Mouse (Mus musculus) monocyte, adult 5-6 weeks (primary cell): ENCODE measurements around the gene Fasn. TPM values are rescaled to one million over a fixed set of nuclear protein-coding genes. Genes with fewer than 3 reads are reported as not detected.
"Not testable (repeated sequence)": the region's sequence is repeated elsewhere in the genome, so short reads cannot be mapped to it uniquely, and the experiment has no call there.

Experiments used
- ATAC-seq: fragments of 153-309, 156-312 bp; replicated peaks from 2 replicates; pipeline ENCODE4 v1.8.0; 2017; ENCODE audit warnings: mild to moderate bottlenecking; ENCODE audit not compliant: low TSS enrichment, insufficient number of reproducible peaks, severe bottlenecking, poor library complexity, low FRiP score
- total RNA-seq: library from RNA; stranded (forward); fragments of 200-1000, 200-491, 200-594 nt; gene quantifications from 3 replicates; pipeline ENCODE4 v1.2.3, GENCODE M21; 2017

Fasn gene
- total RNA-seq, 1 experiment from 2014 or later, result 13.2 TPM

DNA sequence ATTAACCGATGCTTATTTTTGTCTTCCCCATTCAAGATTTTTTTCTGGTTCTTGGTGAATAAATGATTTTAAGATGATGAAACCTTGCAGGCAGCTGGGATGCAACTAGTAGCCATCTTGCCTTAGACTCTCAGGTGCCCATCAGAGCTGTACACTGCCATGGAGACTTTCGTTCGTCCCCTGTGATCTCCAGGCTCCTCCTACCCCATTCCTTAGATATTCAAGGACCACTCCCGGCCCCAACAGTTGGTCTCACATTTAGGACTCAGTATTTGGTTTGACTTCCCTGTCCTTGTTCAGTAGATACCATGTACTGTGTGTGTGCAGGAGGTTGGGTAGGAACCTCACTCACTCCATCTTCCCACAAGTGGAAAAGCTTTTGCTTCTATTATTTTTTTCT is 19.6 kb downstream of the Fasn start:
- no peak for ATAC-seq

DNA sequence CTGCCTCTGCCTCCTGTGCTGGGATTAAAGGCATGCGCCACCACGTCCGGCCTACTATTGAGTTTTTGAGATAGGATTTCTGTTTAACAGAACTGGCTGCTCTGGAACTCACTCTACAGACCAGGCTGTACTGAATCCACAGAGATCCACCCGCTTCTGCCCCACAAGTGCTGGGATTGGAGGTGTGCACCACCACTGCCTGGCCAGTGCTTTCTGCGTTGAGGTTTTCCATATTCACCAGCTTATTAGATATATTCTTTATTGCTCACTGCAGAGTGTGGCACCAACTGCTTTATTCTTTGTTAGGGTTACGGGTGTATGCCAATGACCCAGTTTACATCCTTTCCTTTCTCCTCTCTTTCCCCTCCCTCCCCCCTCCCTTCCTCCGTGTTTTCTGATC is 20.1 kb downstream of the Fasn start:
- no peak for ATAC-seq

DNA sequence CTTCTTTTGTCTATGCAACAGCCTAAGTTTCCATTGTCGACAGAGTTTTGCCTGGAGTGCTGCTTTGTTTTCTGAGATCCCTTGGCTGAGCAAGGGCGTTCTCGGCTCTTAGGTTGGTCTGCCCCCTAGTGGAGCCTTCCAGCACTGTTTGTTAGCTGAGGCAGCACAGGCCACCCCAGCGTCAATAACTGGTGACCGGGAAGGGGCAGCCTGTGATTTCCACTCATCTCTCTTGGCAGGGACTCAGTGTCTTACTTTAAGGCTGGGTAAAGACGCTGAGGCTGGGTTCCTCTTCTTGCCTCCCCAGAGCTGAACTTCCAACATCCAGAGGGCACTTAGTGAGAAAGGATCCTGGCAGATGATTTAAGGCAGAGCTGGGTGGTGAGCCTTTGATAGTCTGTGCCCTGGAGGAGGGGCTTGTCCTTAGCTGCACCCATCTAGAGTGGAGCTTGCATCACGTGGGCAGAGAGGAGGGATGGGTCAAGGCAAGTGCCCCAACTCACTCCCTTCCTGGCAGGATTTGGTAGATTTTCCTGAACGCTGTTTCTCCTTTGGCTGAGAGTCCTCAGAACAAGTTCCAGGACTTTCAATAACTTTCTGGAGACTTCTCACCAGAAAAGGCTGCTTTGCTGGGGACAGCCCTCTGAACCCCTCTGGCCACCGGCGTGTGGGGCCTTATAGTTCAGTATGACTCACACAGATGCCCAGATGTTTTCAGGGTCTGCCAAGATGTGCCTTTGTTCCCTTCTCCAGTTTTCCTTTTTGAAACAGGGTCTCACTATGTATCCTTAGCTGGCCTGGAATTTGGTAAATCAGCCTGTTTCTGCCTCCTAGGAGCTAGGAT is 24.1 kb downstream of the Fasn start:
- peak; percentile 80 for ATAC-seq

DNA sequence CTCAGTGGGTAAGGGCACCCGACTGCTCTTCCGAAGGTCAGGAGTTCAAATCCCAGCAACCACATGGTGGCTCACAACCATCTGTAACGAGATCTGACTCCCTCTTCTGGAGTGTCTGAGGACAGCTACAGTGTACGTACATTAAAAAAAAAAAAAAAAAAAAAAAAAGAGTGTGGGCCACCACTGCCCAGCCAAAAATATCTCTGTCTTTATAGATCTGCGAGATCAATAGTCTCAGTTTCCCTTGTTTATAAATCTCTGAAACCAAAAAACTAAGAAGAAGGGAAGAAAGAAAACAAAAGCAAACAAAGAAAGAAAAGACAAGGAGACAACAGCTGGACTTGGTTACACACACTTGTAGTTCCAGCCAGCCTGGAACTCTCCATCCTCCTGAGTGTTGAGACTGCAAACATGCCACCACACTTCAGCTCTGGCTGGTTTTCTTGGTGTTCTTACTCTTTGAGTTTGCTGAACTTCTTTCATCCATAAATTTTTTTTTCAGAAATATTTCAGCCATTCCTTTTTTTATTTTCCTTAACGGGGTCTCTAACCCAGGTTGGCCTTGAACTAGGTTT is 24.9 kb downstream of the Fasn start:
- ATAC-seq, result no peak

DNA sequence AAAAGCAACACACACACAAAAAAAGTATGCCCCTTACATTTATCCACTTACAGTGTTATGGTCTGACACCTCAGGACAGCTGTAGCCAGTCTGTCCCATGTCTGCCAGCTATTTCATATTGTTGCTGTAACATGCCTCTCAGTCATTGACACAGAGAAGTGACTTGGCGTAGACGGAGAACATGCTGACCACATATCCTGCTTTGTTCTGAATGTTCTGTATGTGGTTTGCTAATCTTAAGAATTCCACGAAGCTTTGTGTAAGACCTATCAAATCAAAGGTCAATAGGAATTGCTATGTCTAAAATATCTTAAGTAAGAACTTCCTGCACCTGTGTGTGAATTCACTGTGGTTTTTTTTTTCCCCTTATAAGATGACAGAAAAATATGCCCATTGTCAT is 26.1 kb downstream of the Fasn start:
- no peak for ATAC-seq

DNA sequence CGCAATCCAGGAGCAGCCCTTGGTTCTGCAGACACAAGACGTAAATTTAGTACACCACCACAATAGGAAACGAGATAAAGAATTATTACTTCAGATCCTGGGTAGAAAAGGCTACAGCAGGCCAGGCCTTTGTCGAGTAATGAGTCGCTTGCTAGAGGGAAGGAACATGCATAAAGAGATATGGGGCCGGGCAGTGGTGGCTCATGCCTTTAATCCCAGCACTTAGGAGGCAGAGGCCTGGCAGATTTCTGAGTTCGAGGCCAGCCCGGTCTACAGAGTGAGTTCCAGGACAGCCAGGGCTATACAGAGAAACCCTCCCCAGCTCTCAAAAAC is 27.8 kb downstream of the Fasn start:
- ATAC-seq, result no peak

DNA sequence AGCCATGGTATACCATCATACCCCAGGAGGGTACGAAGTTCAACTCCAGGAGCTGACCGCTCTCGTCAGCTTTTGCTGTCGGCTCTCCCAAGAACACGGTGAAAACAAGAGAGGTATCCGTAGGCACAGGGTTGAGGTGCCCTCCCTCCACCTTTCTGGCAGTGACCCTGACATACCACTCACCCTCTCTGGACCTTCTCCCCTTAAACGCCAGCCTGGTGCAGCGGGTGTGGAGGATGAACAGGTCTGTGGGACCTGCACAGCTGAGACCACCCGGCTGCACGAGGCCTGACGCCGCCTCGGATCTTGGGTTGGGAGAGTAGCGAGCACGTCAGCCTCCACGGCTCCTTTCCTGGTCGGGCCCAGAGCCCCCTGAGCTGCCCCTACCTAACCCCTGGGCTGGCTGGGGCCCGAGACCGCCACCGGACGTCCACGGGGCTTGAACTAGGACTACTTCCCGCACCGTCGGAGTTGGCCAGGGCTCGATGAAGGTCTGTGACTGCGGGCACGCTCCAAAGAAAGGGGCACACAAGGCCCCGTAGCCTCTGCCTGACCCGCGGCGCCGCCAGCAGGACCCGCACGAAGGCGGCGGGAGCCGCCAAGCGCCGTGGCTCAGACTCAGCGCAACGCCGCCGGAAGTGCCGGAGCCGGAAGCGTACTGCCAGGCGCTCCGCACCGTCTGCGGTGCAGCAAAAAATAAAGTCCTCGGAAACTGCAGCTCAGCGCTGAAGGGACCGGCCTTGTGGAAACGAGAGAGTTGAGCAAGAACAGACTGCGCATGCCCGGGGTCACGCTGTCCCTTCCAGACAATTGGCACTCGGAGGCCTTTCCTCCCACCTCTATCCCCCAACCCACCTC is 28.4 kb downstream of the Fasn start, which contains the start of gene Dus1l:
Gene Dus1l, minus strand, starts transcription at position 648 of the 858 bp plus-strand sequence.
- ATAC-seq, result peak; percentile 90

DNA sequence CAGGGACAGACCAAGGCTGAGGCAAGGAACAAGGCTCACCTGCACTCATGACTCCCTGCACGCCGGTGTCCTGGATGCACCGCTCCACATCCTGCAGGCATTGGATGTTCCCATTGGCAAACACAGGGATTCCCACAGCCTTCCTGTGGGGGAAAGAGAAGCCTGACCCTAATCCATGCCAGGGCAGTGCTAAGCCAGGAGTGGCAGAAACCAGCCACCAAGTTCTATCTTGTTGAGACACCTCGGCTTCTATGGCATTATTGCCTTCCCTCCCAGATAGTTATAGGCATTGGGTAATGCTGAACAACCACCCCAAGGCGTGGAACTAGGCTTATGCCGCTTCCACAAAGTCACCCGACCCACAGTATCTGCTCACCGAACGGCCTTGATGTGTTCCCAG is 31.7 kb downstream of the Fasn start:
- no peak for ATAC-seq

DNA sequence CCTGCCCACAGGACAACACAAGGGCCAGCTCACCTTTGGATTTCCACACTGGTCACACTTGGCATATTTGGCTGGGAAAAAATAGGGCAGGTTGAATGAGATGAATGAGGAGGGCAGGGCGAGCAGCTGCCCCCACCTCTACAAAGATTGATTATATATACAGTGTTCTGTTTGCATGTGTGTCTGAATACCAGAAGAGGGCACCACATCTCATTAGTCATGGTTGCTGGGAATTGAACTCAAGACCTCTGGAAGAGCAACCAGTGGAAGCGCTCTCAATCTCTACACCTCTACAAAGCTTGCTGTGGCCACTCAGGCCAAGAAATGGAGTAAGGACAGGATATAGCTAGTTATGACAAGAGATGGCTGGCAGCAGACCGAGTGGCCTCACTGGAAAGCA is 34.5 kb downstream of the Fasn start:
- ATAC-seq, result no peak

DNA sequence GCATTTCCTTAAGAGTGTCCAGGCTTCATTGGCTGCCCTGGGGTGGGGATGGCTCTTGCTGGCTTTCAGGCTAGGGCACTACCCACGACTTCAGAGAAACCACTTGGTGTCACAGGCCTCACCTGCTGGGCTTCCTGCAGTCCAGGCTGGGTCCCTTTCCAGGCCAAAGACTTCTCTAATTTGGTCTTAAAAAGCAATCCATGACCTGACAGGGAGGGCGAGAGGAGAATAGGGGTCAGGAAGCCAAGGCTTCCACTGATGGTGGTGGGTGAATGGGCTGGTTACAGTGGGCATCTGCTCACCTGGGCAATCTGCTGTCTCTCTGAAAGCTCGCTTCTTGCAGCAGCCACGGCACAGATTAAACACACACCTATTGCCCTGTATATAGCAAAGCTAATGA is 35.0 kb downstream of the Fasn start:
- ATAC-seq, result no peak

DNA sequence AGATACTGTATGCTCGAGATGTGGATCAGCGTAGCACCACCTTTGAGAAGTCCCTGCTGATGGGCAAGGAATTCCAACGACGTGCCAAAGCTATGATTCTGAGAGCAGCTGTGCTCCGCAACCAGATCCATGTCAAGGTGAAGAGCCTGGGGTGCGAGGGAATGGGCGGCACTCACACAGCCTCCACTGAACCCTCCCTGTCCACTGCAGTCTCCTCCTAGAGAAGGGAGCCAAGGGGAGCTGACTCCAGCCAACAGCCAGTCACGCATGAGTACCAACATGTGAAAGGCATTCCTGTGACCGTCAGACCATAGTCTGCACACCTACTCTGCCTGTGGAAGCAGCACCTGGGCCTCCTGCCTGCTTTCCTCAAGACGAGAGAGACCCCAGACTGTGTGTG is 35.9 kb downstream of the Fasn start:
- not testable (repeated sequence) for ATAC-seq

DNA sequence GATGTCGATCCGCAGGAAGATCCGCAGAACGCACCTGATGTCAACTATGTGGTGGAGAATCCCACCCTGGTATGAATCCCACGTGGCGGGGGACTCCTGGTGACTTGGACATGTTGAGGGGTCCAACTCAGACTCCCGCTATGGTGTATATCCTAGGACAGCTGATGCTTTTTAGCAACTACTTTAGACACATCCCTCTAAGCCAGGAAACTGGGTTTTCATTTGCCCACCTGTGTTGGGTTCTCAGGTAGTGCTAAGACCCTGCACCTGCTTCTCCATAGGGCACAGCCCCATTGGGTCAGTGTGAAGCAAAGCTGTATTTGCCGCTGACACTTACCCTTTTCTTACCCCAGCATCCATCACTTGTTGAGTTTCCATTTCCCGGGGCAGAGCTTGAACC is 39.2 kb downstream of the Fasn start:
- no peak for ATAC-seq

DNA sequence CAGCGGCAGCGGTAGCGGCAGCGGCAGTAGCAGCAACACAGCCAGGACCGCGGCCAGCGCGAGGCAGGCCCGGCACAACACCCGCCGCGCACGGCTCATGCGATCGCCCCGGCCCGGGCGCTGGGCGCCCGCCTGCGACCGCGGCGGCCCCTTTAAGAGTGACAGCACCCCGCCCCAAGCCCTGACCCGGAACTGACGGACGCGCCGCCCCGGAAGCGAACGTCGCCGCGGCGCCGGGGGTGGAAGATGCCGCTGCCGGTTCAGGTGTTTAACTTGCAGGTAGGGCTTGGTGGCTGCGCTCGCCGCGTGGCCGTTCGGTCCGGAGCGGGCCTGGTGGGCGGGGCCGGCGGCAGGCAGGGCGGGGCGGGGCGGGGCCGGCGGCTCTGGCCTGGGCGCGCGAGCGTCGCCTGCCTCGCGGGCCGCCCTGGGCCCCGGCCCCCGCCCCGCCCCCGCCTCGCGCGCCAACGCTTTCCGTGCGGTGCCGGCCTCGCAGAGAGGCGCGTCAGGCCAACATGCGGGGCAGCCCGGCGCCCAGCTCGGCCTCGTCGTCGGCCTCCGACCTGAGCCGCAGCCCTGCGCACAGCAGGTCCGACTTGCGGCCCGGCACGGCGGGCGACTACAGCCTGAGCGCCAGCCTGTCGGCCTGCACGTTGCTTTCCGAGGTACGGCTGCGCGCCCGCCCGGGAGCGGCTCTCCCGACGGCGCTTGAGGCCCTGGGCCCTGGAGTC is 40.1 kb downstream of the Fasn start, which contains the start of the genes Rfng and Gps1:
Gene Rfng, minus strand, starts transcription at position 144 of the 728 bp plus-strand sequence.
Gene Gps1, plus strand, starts transcription at position 209 of the 728 bp plus-strand sequence.
- no peak for ATAC-seq

DNA sequence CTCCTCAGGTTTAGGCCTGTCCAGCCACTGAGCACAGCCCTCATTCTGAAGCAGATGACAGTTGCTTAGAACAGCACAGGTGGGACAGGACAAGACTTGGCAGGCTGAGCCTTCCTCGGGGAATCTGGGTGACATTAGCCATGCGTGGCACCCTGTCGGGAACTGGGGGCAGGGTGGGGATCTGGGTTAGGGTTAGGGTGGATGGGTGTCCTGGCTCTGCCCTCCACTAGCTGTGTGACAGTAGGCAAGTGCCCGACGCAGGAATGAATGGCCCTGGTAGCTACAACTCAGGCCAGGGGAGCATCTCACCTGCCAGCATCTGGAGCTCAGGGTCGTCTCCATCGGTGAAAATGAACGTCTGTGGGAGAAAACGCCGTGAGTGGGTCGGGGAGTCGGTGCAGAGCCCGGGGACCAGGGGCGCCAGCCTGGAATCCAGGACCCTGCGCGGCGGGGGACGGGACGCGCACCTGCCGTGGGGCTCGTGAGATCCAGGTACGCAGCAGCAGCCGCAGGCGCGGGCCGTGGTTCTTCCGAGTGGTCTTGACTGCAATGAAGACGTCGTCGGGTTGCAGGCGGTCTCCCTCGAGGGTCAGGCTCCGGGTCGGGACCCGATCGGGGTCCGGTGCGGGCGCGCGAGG is 40.8 kb downstream of the Fasn start:
- no peak for ATAC-seq

DNA sequence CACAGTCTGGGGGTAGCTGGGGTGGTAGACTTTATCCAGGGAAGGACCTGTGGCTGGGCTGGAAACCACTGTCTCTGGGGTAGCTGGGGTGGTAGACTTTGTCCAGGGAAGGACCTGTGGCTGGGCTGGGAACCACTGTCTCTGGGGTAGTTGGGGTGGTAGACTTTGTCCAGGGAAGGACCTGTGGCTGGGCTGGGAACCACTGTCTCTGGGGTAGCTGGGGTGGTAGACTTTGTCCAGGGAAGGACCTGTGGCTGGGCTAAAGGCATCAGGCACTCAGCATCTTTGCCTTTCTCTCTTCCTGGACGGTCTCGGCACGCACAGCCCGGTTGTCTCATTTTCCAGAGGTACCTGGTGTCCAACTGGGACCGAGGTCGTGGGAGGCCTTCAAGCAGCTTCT is 43.0 kb downstream of the Fasn start:
- not testable (repeated sequence) for ATAC-seq

DNA sequence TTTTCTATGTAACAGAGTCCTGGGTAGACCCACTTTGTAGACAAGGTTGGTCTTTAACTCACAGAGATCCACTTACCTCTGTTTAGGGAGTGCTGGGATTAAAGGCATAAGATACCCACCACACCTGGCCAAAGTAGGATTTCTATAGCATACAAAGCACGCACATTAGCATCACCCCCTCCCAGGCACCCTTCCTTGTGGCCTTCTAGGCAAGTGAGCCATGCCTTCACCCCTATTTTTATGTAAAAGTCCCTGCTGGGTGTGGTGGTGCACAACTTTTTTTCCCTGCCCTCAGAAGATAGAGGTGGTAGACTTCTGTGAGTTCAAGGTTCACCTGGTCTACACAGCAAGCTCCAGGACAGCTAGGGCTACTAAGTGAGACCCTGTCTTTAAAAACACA is 44.5 kb downstream of the Fasn start:
- ATAC-seq, result no peak

DNA sequence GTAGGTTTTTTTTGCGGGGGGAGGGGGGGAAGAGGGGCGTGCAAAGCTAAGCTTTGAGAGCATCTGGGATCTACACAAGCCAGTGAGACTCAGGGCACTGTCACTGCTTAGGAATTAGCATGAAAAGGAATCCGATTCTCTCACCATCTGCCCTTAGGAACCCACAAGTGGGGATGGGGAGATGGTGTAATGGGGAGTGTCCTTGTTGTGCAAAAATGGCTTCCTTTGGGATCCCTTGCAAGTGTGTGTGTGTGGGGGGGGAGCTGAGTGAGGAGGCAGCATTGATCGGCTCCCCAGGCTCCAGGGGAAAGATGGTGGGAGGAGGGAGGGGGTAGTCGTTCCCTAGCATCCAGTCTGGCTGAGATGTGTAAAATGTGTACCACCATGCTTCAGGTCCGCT is 47.2 kb downstream of the Fasn start:
- no peak for ATAC-seq

DNA sequence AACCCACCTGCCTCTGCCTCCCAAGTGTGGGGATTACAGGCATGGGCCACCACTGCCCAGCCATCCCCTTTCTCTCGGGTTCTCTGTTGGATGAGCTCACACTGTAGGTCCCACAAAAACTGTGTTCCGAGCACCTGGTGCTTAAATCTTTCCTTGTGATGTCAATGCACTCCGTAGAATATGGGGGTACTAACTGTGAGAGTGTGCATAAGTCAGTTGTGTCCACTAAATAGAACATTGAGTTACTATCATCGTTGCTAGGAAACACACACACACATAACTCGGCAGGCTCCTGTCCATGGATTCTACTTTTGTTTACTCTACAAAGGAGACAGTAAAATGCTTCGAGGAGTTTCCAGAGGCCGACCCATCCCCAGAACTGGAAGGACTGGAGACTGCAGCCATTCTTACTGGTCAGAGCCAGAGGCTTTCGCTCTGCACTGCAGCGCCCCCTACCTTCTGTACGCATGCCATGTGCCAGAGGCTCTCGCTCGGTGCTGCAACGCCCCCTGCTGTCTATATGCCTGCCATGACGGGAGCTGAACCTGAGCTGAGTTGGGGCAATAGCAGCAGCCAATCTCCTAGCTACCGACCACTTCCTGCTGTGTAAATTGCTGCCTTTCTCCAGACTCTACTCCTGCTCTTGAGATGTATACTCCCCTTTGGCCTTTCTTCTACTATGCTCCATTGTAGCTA is 48.4 kb downstream of the Fasn start:
- ATAC-seq, result peak; percentile 98
